Mouse (Mus musculus) spleen, adult 2 months (tissue): Measurements from ENCODE around the gene A730015C16Rik. TPM values are rescaled to one million over a fixed set of nuclear protein-coding genes. Genes with fewer than 3 reads are reported as not detected.

Experiments used
- DNase-seq, 2 experiments: peaks; one replicate each; pipeline versions ENCODE4 v3.0.0 to v3.0.0-alpha.2; 2012 to 2021; ENCODE audit warnings: low spot score in 2 of 2, low read depth in 1 of 2
- H3K27ac ChIP-seq: fragments of 200-500 bp; 2 replicates; pipeline ENCODE4 v1.5.1; 2012; ENCODE audit warnings: low read length, inconsistent platforms; ENCODE audit not compliant: insufficient read depth
- H3K27me3 ChIP-seq: fragments of 200-500 bp; 2 replicates; pipeline ENCODE4 v1.6.1; 2012; ENCODE audit warnings: mild to moderate bottlenecking, moderate library complexity, low read length, inconsistent platforms; ENCODE audit not compliant: control insufficient read depth, insufficient read depth
- H3K36me3 ChIP-seq: fragments of 200-500 bp; 2 replicates; pipeline ENCODE4 v1.6.1; 2012; ENCODE audit warnings: mild to moderate bottlenecking, low read length, inconsistent platforms; ENCODE audit not compliant: control insufficient read depth, insufficient read depth
- H3K4me1 ChIP-seq: fragments of 200-500 bp; 2 replicates; pipeline ENCODE4 v1.6.1; 2011; ENCODE audit warnings: inconsistent platforms; ENCODE audit not compliant: control insufficient read depth, insufficient read depth, insufficient read length
- H3K4me3 ChIP-seq: fragments of 200-500 bp; 2 replicates; pipeline ENCODE4 v1.5.1; 2011; ENCODE audit warnings: mild to moderate bottlenecking, inconsistent platforms; ENCODE audit not compliant: insufficient read depth, insufficient read length; ENCODE audit errors: extremely low read depth
- CTCF ChIP-seq: fragments of 200-500 bp; IDR thresholded peaks from 2 replicates; pipeline ENCODE4 v1.5.1; 2011; ENCODE audit warnings: mild to moderate bottlenecking, inconsistent platforms; ENCODE audit not compliant: insufficient read depth, insufficient read length, insufficient replicate concordance; ENCODE audit errors: extremely low read depth
- POLR2A ChIP-seq: fragments of 200-500 bp; IDR thresholded peaks from 2 replicates; pipeline ENCODE4 v1.6.1; 2011; ENCODE audit warnings: low read depth, low read length, inconsistent platforms
- WGBS: fragments of 180-500 bp; shearing (Covaris S2); methylation state at CpG from one replicate; pipeline ENCODE4 v1.1.7; 2018; 5-methylcytosine and 5-hydroxymethylcytosine counted together
- polyA plus RNA-seq: library from polyadenylated mRNA; depleted of rRNA; stranded (reverse); fragments of >200 nt; gene quantifications from 2 replicates; pipeline ENCODE4 v1.2.3, GENCODE M21; 2012; rRNA removed

A730015C16Rik gene
- polyA plus RNA-seq, 1 experiment = not detected

- Histone ChIP-seq H3K27me3 (no peaks in the 10 kb centered on the region; the same call in 1 of the 2 replicates), H3K4me1 (no peaks in the 10 kb centered on the region), H3K4me3 (no peak overlapping the region), H3K36me3 (no peaks in the 10 kb centered on the region), H3K27ac (no peak overlapping the region)
- DNase-seq = peak in 1 of 2 experiments; percentile 55
- 53% methylated on average over 2 of the region's 2 CpGs for WGBS
- TF ChIP-seq POLR2A = no peak
- peak; percentile 56; the same call in 1 of the 2 replicates for TF ChIP-seq CTCF
Observed at GRCm38 (mm10) chr4:108798083-108798830, 50.2 kb downstream of the A730015C16Rik start.

Other genes with a start within 250 kb of the A730015C16Rik start
- gene Cc2d1b, start 228.7 kb downstream of the A730015C16Rik start, polyA plus RNA-seq = 33.1 and 39.0 TPM in 2 replicates
- gene 3110021N24Rik, start 129.0 kb downstream of the A730015C16Rik start, polyA plus RNA-seq = 0.07 TPM in 1 of 2 replicates, not detected in the other
- 0.63 and 0.99 TPM in 2 replicates for gene Zfyve9, start 67.8 kb downstream of the A730015C16Rik start, polyA plus RNA-seq
- gene Btf3l4, start 15.0 kb downstream of the A730015C16Rik start, polyA plus RNA-seq = 5.2 and 6.1 TPM in 2 replicates
- gene Txndc12, start 14.0 kb downstream of the A730015C16Rik start, polyA plus RNA-seq = 5.9 and 6.7 TPM in 2 replicates
- 32.7 and 44.2 TPM in 2 replicates for gene Kti12, start 834 bp downstream of the A730015C16Rik start, polyA plus RNA-seq
- gene Rab3b, start 30.4 kb upstream of the A730015C16Rik start, polyA plus RNA-seq = 0.58 and 0.81 TPM in 2 replicates
- gene Nrd1, start 152.0 kb upstream of the A730015C16Rik start, polyA plus RNA-seq = 17.7 and 23.0 TPM in 2 replicates